Mouse (Mus musculus) thymus, postnatal 25 days (tissue): ENCODE results near the gene Wdr90.

Experiments
- DNase-seq: peaks from one replicate; pipeline ENCODE4 v3.0.0; 2022

Wdr90 gene

DNA sequence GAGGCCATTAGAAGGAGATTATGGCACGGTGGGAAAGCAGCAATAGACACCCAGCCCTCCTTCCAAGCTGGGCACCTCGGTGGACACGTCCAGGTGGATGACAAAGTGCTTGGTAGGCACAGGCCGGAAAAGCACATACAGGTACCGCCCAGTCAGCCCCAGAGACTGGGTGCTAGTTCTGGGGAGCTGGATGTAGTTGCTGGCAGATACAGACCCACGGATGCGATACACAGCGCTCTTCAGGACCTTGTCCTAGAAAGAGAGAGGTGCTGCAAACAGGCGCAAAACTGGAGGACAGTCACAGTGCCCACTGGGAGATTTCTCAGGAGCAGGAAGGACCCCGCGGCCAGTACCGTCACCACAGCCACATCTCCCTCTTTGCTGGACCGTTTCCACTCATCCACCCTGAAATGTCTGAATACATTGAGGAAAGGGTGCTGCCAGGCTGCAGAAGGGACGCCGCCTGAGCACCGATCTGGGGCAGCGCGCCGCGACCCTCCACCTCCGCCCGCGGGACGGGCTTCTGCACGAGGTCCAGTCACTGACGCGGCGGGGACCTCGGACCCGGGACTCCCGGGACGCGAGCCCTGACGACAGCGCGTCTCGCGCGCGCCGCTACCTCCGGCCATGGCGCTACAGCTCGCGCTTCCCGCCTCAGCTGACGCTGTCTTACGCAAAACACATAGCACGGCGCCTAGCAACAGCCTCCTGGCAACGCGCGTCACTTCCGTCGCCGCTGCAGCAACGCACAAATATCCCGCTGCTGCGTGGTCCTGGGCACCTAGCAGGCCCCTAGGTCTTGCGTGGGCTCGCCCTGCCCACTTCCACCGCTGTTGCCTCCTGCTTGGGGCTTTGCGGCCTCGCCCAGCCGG, at the start of gene Wdr90:
Gene Wdr90 (minus strand): TSS at position 670 of the 872 bp plus-strand sequence.
- peak; percentile 87 for DNase-seq

GRCm38 (mm10) chr17:25907640-25908039, 46.3 kb upstream of the Wdr90 start:
- DNase-seq: no peak

DNA sequence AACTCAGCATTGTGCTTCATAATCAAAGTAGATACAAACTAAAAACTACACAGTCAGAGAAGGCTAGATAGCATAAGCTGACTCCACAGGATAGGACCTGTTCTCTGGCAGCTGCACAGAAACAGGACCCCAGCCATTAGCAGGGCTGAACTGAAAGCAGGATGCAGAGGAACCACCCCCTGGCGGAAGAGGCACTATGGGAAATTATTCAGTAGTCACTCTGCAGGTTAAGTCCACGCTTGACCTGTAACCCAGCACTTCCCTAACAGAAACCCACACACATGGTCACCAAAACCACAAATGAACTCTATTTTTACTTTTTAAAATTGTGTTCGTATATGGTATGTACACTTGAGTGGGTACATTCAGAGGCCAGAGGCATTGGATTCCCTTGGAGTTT, 41.8 kb upstream of the Wdr90 start:
- DNase-seq: no peak

- no peak for DNase-seq
These were observed 38.9 kb upstream of the Wdr90 start for GRCm38 (mm10) chr17:25900193-25900592.

GRCm38 (mm10) chr17:25895891-25896290, 34.6 kb upstream of the Wdr90 start:
- no peak for DNase-seq

DNA sequence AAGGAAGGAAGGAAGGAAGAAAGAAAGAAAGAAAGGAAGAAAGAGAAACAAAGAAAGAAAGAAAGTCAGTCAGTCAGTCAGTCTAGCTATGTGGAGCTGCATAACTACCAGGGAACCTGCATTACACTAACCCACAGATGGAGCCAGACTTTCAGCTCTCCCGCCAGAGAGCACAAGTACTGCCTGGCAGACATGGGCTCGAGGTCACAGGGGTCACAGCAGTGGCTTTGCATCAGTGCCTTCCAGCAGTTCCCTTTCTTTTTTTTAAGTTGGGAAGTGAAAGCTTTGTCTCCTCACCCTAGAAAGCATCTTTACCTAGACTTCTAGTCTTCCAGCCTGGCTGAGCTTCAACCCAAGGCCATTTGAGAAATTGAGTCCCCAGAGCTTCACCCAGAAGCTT, 34.1 kb upstream of the Wdr90 start:
- no peak for DNase-seq

DNA sequence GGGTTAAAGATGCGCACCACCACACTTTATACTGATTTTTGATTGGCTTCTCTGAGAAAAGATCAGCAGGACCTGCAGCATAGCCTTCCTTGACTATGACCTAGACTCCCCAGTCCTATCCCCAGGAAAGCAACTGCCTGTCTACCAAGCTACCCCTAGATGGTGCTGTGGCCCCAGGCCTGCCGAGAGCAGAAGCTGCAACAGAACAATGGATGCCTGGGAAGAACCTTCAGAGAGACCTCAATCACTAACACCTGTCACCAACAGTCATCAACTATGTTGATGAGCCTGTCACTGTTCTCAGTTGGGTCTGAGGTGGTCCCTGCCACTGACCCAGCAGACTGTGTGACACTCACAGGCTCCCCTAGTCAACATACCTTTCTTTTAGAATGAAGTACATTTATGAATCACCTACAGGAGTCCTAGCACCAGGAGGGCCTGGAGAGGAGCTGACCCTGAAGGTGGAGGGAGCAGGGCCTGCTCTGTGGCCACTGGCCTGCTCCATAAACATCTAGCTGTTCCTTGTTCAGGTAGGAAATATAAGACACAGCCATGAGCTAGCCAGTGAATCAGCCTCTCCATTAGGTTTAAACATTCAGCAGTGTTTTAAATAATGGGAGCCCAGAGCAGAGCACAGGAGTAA, 32.8 kb upstream of the Wdr90 start:
- peak; percentile 72 for DNase-seq

- no peak for DNase-seq
These were observed 27.5 kb upstream of the Wdr90 start for GRCm38 (mm10) chr17:25888837-25889236.

DNA sequence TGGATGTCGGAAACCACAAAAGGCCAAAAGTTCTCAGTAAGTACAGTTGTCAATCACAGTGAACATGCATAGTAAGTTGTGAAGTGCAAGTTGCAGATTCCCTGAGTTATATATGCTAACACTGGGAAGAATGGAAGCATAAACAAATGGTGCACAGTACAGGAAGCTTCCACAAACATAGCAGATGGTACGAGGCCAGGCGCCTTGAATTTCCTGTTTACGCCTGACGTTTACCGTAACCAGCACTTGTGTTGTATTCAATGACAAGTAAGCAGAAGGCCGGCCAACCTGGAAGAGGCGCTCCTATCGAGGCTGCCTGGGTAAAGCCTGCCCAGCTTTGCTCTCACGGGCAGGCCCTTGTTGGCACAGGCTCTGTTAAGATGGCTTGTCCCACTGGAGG, 26.2 kb upstream of the Wdr90 start:
- no peak for DNase-seq

DNA sequence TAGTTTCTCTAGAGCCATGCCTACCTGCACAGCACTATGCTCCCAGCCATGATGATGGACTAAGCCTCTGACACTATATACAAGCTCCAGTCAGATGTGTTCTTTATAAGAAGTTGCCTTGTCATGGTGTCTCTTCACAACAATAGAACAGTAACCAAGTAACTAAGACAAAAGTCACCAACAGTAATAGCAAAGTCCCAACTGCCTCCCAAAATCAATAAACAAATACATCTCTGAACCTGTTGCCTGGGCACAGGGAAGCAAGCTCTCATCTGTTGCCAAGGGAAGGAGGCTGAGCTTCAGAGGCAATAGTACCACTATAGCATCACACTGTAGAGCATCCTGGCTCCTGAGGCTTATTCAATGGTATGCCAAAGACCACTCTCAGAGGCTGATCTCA, 25.5 kb upstream of the Wdr90 start:
- DNase-seq: no peak

- DNase-seq: peak; percentile 30
These were observed 24.3 kb upstream of the Wdr90 start for GRCm38 (mm10) chr17:25885636-25886035.

- DNase-seq: no peak
These were observed 22.5 kb upstream of the Wdr90 start for GRCm38 (mm10) chr17:25883824-25884223.

DNA sequence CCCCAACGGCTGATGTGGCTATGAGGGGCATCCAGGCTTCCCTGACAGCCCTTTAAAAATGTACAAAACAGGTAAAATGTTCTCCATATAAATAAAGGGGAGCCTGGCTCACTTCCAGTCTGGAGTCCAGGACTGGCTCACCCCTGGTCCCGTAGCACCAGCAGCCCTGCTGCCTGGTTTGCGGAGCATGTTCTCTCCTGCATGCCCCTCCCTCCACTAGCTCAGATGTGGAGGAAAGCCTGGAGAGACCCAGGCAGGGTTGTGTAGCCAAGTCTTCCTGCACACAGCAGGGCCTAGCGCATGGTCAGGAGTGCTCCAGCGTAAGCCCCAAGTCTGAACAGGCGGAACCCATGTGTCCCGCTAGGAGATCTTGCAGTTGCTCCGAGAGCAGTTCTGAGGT, 22.0 kb upstream of the Wdr90 start:
- DNase-seq: no peak

DNA sequence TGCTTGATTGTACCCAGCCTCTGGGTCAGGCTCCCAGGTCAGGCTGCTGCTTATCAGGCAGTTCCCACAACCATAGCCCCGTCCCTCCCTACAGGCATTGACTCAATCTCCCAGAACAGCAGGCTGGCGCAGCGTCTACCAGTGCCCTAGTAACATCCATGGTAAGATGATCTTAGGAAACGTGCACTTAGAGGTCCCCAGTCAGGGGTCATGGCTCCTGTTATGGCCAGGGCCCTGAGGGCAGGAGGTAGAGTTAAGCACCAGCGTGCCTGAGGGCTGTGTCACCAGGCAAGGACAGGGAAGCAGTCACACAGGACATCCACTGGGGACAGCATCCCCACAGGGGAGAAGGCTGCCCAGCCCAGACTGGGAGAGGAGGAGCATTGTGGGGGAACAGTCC, 21.0 kb upstream of the Wdr90 start:
- DNase-seq: no peak

DNA sequence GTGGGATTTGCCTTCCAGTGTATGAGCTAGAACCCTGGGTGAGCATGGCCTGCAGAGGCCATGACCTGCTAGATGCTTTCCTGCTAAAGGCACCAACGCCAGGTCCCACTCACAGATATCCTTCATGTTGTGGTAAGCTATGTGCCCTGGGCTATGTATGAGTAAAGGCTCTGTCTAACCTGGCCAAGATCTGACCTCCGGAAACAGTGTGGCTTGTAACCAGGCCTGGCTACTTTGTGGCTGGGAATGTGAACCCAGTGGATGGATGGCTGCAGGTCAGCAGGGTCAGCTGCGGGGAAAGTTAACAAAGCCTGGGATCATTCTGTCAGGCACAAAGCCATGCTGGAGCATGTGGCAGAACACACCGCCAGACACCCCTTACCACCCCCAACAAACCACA, 20.4 kb upstream of the Wdr90 start:
- no peak for DNase-seq

GRCm38 (mm10) chr17:25880913-25881641, 19.8 kb upstream of the Wdr90 start:
- DNase-seq: no peak

DNA sequence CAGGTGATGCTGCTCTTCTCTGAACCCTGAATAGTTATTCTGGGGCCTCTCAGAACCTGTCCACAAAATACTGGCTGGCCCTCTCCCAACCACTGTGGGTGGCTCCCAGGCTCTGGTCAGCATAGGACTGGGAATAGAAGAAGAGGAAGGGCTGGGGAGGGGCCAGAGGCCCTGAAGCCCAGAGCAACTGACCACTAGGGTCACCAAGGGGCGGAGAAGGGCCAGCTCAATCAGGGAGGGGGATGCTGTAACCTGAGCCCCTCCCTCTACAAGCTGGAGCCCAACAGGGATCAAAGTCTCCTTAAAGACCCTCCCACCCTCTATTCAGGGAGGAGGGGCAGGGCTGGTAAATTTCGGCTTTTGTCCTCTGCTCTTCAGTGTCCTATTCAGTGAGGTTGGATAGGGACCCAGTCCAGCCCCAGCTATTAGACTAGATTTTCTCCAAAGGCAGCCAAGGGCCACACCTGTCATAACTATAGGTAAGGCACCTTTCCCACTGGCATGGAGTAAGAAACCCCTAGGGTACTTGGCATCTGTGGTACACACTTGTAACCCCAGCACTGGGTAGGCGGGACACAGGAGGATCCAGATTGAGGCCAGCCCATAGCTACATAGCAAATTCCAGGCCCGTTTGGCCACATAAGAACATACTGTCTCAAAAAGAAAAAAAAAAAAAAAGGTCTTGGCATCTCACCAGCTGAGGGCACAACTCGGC, 19.1 kb upstream of the Wdr90 start, which contains the start of gene Wfikkn1:
Gene Wfikkn1 (minus strand): TSS at position 663 of the 715 bp plus-strand sequence.
- no peak for DNase-seq

- DNase-seq: no peak
These were observed 18.4 kb upstream of the Wdr90 start for GRCm38 (mm10) chr17:25879750-25880149.

- no peak for DNase-seq
These were observed 18.0 kb upstream of the Wdr90 start for GRCm38 (mm10) chr17:25879261-25879660.

DNA sequence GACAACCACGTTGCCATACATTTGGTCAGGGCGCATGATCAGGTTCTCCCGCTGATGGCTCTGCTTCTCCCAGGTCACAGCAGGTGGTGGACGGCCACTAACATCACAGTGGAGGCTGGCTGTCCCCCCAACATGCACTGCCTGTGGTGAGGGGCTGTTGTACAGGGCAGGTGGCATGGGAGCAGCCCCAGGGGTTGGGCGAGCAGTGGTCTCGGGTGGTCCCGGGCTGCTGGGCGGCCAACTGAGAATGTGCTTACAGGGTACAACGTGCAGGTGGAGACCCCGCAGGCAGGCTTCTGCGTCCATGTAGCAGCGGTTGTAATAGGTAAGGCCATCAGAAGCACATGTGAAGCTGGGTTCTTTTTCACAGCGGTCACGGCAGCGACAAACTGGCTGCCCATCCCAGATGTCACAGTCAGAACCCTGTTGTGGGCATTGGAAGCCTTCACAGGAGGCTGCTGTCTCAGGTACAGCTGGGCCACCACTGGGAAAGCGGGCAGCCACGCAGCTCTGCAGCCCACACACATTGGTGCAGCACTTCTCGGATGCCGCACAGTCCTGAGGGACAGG, 17.4 kb upstream of the Wdr90 start:
- DNase-seq: no peak

- DNase-seq: no peak
These were observed 16.7 kb upstream of the Wdr90 start for GRCm38 (mm10) chr17:25877741-25878610.

DNA sequence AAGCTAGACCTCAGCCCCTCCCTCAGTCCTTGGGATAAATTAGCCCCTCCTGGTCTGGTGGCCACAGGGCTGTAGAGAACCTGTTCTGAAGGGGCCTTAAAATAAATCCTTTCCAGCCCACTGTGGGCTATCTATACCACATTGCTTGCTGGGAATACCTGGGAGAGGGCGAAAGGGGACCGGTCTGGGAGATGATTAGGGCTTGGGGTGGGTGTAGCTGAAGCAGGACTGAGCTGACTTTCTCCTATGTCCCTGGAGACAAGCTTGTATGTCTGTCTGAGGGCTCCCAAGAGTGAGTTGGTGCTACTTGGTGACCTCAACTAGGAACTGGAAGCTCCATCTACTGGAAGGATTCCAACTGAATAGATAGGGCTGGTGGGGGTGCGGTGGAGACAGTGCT, 15.7 kb upstream of the Wdr90 start:
- no peak for DNase-seq
